Mouse (Mus musculus) midbrain, embryonic 12.5 days (tissue): ENCODE data around the gene Gm11146. TPM values are rescaled to one million over a fixed set of nuclear protein-coding genes. Genes with fewer than 3 reads are reported as not detected.

Experiments used
- ATAC-seq: fragments of 200-750 bp; cut with Nextera tagmentation; 2 replicates; pipeline ENCODE4 v1.8.0; 2017; ENCODE audit warnings: low read depth, moderate TSS enrichment, moderate library complexity; ENCODE audit not compliant: low FRiP score
- H3K27ac ChIP-seq: fragments of 300-500 bp; sonication (generic); replicated peaks from 2 replicates; pipeline ENCODE4 v1.5.1; 2016; ENCODE audit warnings: mild to moderate bottlenecking
- H3K27me3 ChIP-seq: fragments of 300-500 bp; sonication (generic); 2 replicates; pipeline ENCODE4 v1.6.1; 2016; ENCODE audit warnings: mild to moderate bottlenecking
- H3K36me3 ChIP-seq: fragments of 300-500 bp; sonication (generic); 2 replicates; pipeline ENCODE4 v1.6.1; 2016
- H3K4me1 ChIP-seq: fragments of 300-500 bp; sonication (generic); 2 replicates; pipeline ENCODE4 v1.6.1; 2016
- H3K4me2 ChIP-seq: fragments of 300-500 bp; sonication (generic); replicated peaks from 2 replicates; pipeline ENCODE4 v1.6.1; 2016; ENCODE audit warnings: mild to moderate bottlenecking, moderate library complexity
- H3K4me3 ChIP-seq: fragments of 300-500 bp; sonication (generic); 2 replicates; pipeline ENCODE4 v1.5.1; 2016; ENCODE audit warnings: mild to moderate bottlenecking
- H3K9ac ChIP-seq: fragments of 300-500 bp; sonication (generic); replicated peaks from 2 replicates; pipeline ENCODE4 v1.6.1; 2016; ENCODE audit warnings: mild to moderate bottlenecking, moderate library complexity
- H3K9me3 ChIP-seq: fragments of 300-500 bp; sonication (generic); 2 replicates; pipeline ENCODE4 v1.6.1; 2016; ENCODE audit warnings: mild to moderate bottlenecking
- WGBS: fragments of 180-500 bp; shearing (Covaris S2); methylation state at CpG from one replicate; pipeline ENCODE4 v1.1.7; 2016; 5-methylcytosine and 5-hydroxymethylcytosine counted together
- polyA plus RNA-seq: library from polyadenylated mRNA; unstranded; fragments of >200 nt; fragmentation: Nextera tagmentation; extraction: Ambion mirVana; gene quantifications from 2 replicates; pipeline ENCODE4 v1.2.1, GENCODE M21; 2016

The Gm11146 gene
- polyA plus RNA-seq, 1 experiment from 2014 or later, result not detected

- no peak for ATAC-seq
- no peaks in the 10 kb centered on the region for H3K27me3 ChIP-seq
- H3K4me3 ChIP-seq, result no peak overlapping the region
- H3K27ac ChIP-seq, result no peak overlapping the region
- H3K4me2 ChIP-seq, result no peak overlapping the region
- no peak overlapping the region for H3K9ac ChIP-seq
- H3K36me3 ChIP-seq, result 0 out of 2 replicates have a peak, but pooled peaks cover 5% of the 10 kb centered on the region
- H3K9me3 ChIP-seq, result no peaks in the 10 kb centered on the region
- H3K4me1 ChIP-seq, result no peaks in the 10 kb centered on the region
- WGBS, result 91% methylated on average over 2 of the region's 2 CpGs
Measured at GRCm38 (mm10) chr16:77602581-77602980, 687 bp upstream of the Gm11146 start.

GRCm38 (mm10) chr16:77598787-77599186 lies 3.1 kb downstream of the Gm11146 start:
- H3K4me3 ChIP-seq, result no peak overlapping the region
- no peaks in the 10 kb centered on the region for H3K27me3 ChIP-seq
- H3K9ac ChIP-seq, result no peak overlapping the region
- WGBS, result 75% methylated on average over 8 of the region's 8 CpGs
- 0 out of 2 replicates have a peak, but pooled peaks cover 5% of the 10 kb centered on the region for H3K36me3 ChIP-seq
- H3K27ac ChIP-seq, result no peak overlapping the region
- H3K4me2 ChIP-seq, result no peak overlapping the region
- H3K4me1 ChIP-seq, result peaks cover 6% of the 10 kb centered on the region
- H3K9me3 ChIP-seq, result no peaks in the 10 kb centered on the region
- ATAC-seq, result no peak

GRCm38 (mm10) chr16:77596556-77596955 lies 5.3 kb downstream of the Gm11146 start:
- H3K27ac ChIP-seq, result peak overlapping the region; percentile 49
- peak overlapping the region; percentile 24; the same call in 1 of the 2 replicates for H3K4me2 ChIP-seq
- no peak for ATAC-seq

GRCm38 (mm10) chr16:77595661-77596060 lies 6.2 kb downstream of the Gm11146 start:
- 0 out of 2 replicates have a peak, but pooled peaks cover 5% of the 10 kb centered on the region for H3K36me3 ChIP-seq
- no peak for ATAC-seq
- H3K9ac ChIP-seq, result no peak overlapping the region
- peak overlapping the region; percentile 29; the same call in 1 of the 2 replicates for H3K4me2 ChIP-seq
- WGBS, result 85% methylated on average over 7 of the region's 7 CpGs
- H3K4me1 ChIP-seq, result peaks cover 21% of the 10 kb centered on the region
- H3K27me3 ChIP-seq, result no peaks in the 10 kb centered on the region
- no peak overlapping the region for H3K27ac ChIP-seq
- H3K4me3 ChIP-seq, result peak overlapping the region; percentile 10; the same call in 1 of the 2 replicates
- H3K9me3 ChIP-seq, result no peaks in the 10 kb centered on the region

More at GRCm38 (mm10) chr16:77596556-77596955, 5.3 kb downstream of the Gm11146 start:
- H3K9ac ChIP-seq, result no peak overlapping the region
- peak overlapping the region; percentile 7; the same call in 1 of the 2 replicates for H3K4me3 ChIP-seq
- WGBS, result 55% methylated on average over 5 of the region's 5 CpGs
- H3K36me3 ChIP-seq, result 0 out of 2 replicates have a peak, but pooled peaks cover 5% of the 10 kb centered on the region
- peaks cover 21% of the 10 kb centered on the region for H3K4me1 ChIP-seq
- no peaks in the 10 kb centered on the region for H3K27me3 ChIP-seq
- no peaks in the 10 kb centered on the region for H3K9me3 ChIP-seq

- 62% methylated on average over 13 of the region's 13 CpGs for WGBS
- no peak overlapping the region for H3K9ac ChIP-seq
- H3K27ac ChIP-seq, result peak overlapping the region; percentile 78
- peaks cover 21% of the 10 kb centered on the region for H3K4me1 ChIP-seq
- H3K36me3 ChIP-seq, result 0 out of 2 replicates have a peak, but pooled peaks cover 3% of the 10 kb centered on the region
- H3K9me3 ChIP-seq, result no peaks in the 10 kb centered on the region
- no peaks in the 10 kb centered on the region for H3K27me3 ChIP-seq
- peak overlapping the region; percentile 21; the same call in 1 of the 2 replicates for H3K4me3 ChIP-seq
- peak overlapping the region; percentile 29; the same call in 1 of the 2 replicates for H3K4me2 ChIP-seq
- no peak for ATAC-seq
Measured at GRCm38 (mm10) chr16:77594553-77594952, 7.3 kb downstream of the Gm11146 start.

- Histone ChIP-seq H3K4me1 (peaks cover 21% of the 10 kb centered on the region), H3K27ac (peak overlapping the region; percentile 84), H3K4me3 (no peak overlapping the region), H3K4me2 (peak overlapping the region; percentile 38), H3K9me3 (no peaks in the 10 kb centered on the region), H3K27me3 (no peaks in the 10 kb centered on the region), H3K36me3 (no peaks in the 10 kb centered on the region), H3K9ac (no peak overlapping the region)
- ATAC-seq, result peak; percentile 71
- 30% methylated on average over 12 of the region's 12 CpGs for WGBS
Measured at GRCm38 (mm10) chr16:77593828-77594421, 8.0 kb downstream of the Gm11146 start.

GRCm38 (mm10) chr16:77592986-77593385 lies 8.9 kb downstream of the Gm11146 start:
- peak; percentile 76; the same call in 1 of the 2 replicates for ATAC-seq

GRCm38 (mm10) chr16:77573036-77573435 lies 28.9 kb downstream of the Gm11146 start:
- no peaks in the 10 kb centered on the region for H3K27me3 ChIP-seq
- no peaks in the 10 kb centered on the region for H3K9me3 ChIP-seq
- no peak for ATAC-seq
- H3K9ac ChIP-seq, result no peak overlapping the region
- 71% methylated on average over 5 of the region's 5 CpGs for WGBS
- no peak overlapping the region for H3K4me2 ChIP-seq
- H3K36me3 ChIP-seq, result no peaks in the 10 kb centered on the region
- peaks cover 9% of the 10 kb centered on the region; the same call in 1 of the 2 replicates for H3K4me1 ChIP-seq
- H3K27ac ChIP-seq, result peak overlapping the region; percentile 58; the same call in 1 of the 2 replicates
- no peak overlapping the region for H3K4me3 ChIP-seq

More at GRCm38 (mm10) chr16:77592986-77593385, 8.9 kb downstream of the Gm11146 start:
- peaks cover 4% of the 10 kb centered on the region; the same call in 1 of the 2 replicates for H3K9me3 ChIP-seq
- 55% methylated on average over 3 of the region's 3 CpGs for WGBS
- H3K9ac ChIP-seq, result no peak overlapping the region
- H3K4me2 ChIP-seq, result no peak overlapping the region; the same call in 1 of the 2 replicates
- no peaks in the 10 kb centered on the region for H3K27me3 ChIP-seq
- no peak overlapping the region for H3K4me3 ChIP-seq
- H3K27ac ChIP-seq, result peak overlapping the region; percentile 84
- H3K4me1 ChIP-seq, result peaks cover 21% of the 10 kb centered on the region
- 0 out of 2 replicates have a peak, but pooled peaks cover 2% of the 10 kb centered on the region for H3K36me3 ChIP-seq

GRCm38 (mm10) chr16:77569457-77569856 lies 32.4 kb downstream of the Gm11146 start:
- 93% methylated on average over 8 of the region's 8 CpGs for WGBS
- H3K4me2 ChIP-seq, result no peak overlapping the region
- ATAC-seq, result no peak
- H3K27me3 ChIP-seq, result no peaks in the 10 kb centered on the region
- peaks cover 9% of the 10 kb centered on the region; the same call in 1 of the 2 replicates for H3K4me1 ChIP-seq
- no peak overlapping the region for H3K9ac ChIP-seq
- no peak overlapping the region for H3K27ac ChIP-seq
- no peaks in the 10 kb centered on the region for H3K36me3 ChIP-seq
- no peak overlapping the region for H3K4me3 ChIP-seq
- no peaks in the 10 kb centered on the region for H3K9me3 ChIP-seq

- Histone ChIP-seq H3K9me3 (no peaks in the 10 kb centered on the region), H3K36me3 (no peaks in the 10 kb centered on the region), H3K4me3 (no peak overlapping the region), H3K27ac (no peak overlapping the region), H3K4me2 (no peak overlapping the region), H3K4me1 (peaks cover 8% of the 10 kb centered on the region; the same call in 1 of the 2 replicates), H3K9ac (no peak overlapping the region), H3K27me3 (no peaks in the 10 kb centered on the region)
- 92% methylated on average over 3 of the region's 3 CpGs for WGBS
- ATAC-seq, result no peak
Measured at GRCm38 (mm10) chr16:77568384-77568783, 33.5 kb downstream of the Gm11146 start.

GRCm38 (mm10) chr16:77562852-77563251 lies 39.0 kb downstream of the Gm11146 start:
- Histone ChIP-seq H3K4me2 (no peak overlapping the region), H3K9ac (no peak overlapping the region), H3K27me3 (no peaks in the 10 kb centered on the region), H3K9me3 (no peaks in the 10 kb centered on the region), H3K27ac (no peak overlapping the region), H3K4me1 (no peaks in the 10 kb centered on the region), H3K36me3 (0 out of 2 replicates have a peak, but pooled peaks cover 3% of the 10 kb centered on the region), H3K4me3 (no peak overlapping the region)
- no peak for ATAC-seq
- 94% methylated on average over 3 of the region's 3 CpGs for WGBS

GRCm38 (mm10) chr16:77556446-77557105 lies 45.3 kb downstream of the Gm11146 start:
- 90% methylated on average over 10 of the region's 10 CpGs for WGBS
- ATAC-seq, result no peak
- H3K9ac ChIP-seq, result no peak overlapping the region

More at GRCm38 (mm10) chr16:77556446-77557105, 45.3 kb downstream of the Gm11146 start:
- H3K36me3 ChIP-seq, result 0 out of 2 replicates have a peak, but pooled peaks cover 5% of the 10 kb centered on the region
- H3K27me3 ChIP-seq, result no peaks in the 10 kb centered on the region
- no peak overlapping the region for H3K4me2 ChIP-seq
- H3K4me1 ChIP-seq, result no peaks in the 10 kb centered on the region
- H3K9me3 ChIP-seq, result no peaks in the 10 kb centered on the region
- H3K4me3 ChIP-seq, result no peak overlapping the region
- H3K27ac ChIP-seq, result no peak overlapping the region
